Mouse (Mus musculus): Measurements from ENCODE around the gene Olfr237-ps1. TPM values are rescaled to one million over a fixed set of nuclear protein-coding genes. Genes with fewer than 3 reads are reported as not detected.
"Not testable (repeated sequence)": the region's sequence is repeated elsewhere in the genome, so short reads cannot be mapped to it uniquely, and the experiment has no call there.

Gene Olfr237-ps1
- not detected in 2 replicates for polyA plus RNA-seq (2016; fragmentation: Nextera tagmentation; extraction: Ambion mirVana)

DNA sequence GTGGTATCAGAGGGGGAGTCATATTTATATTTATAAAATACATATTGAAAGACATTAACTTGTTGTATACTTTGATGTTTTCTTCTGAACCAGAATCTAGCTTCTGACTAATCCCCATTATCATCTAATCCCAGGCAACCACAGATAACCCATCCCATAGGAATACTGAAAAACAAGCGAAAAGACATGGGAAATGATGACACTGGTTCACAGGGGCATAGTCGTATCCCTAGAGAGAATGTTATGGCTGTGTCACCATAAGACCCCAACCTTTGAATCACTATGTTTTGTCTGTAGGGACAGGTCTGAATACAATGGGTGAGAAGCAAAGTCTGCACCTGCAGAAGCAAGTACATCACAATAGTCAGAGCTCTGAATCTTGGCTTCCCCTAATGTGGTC lies at the start of gene Olfr237-ps1:
Gene Olfr237-ps1 (plus strand): TSS at position 301 of the 400 bp plus-strand sequence.
- ATAC-seq; H3K9ac ChIP-seq; H3K4me3 ChIP-seq; H3K27ac ChIP-seq; H3K27me3 ChIP-seq (replicated peaks); H3K9me3 ChIP-seq (replicated peaks); H3K36me3 ChIP-seq; H3K4me1 ChIP-seq; H3K4me2 ChIP-seq: not testable (repeated sequence)
- whole genome bisulfite sequencing (ENCODE audit: insufficient replicate concordance), result 55% methylated on average over 2 of the region's 2 CpGs

GRCm38 (mm10) chr6:43106069-43106468 lies 40.3 kb upstream of the Olfr237-ps1 start, which contains the start of gene Olfr441:
TSS of gene Olfr441 (plus strand) at chr6:43106369.
- H3K36me3 ChIP-seq; ATAC-seq; H3K9ac ChIP-seq; H3K4me1 ChIP-seq; H3K4me3 ChIP-seq; H3K27ac ChIP-seq; H3K9me3 ChIP-seq (replicated peaks); H3K27me3 ChIP-seq (replicated peaks); H3K4me2 ChIP-seq: not testable (repeated sequence)
- WGBS (ENCODE audit: insufficient replicate concordance), result 59% methylated on average over 1 of the region's 1 CpGs

- Histone ChIP-seq H3K27me3 (replicated peaks) (no peaks in the 10 kb centered on the region), H3K9me3 (replicated peaks) (no peaks in the 10 kb centered on the region), H3K27ac (no peak overlapping the region), H3K4me2 (no peak overlapping the region), H3K4me3 (no peak overlapping the region), H3K36me3 (no peaks in the 10 kb centered on the region), H3K9ac (no peak overlapping the region), H3K4me1 (no peaks in the 10 kb centered on the region)
- no peak for ATAC-seq
- WGBS (ENCODE audit: insufficient replicate concordance), result 47% methylated on average over 1 of the region's 1 CpGs
These were observed 13.1 kb downstream of the Olfr237-ps1 start for GRCm38 (mm10) chr6:43159502-43159901.

DNA sequence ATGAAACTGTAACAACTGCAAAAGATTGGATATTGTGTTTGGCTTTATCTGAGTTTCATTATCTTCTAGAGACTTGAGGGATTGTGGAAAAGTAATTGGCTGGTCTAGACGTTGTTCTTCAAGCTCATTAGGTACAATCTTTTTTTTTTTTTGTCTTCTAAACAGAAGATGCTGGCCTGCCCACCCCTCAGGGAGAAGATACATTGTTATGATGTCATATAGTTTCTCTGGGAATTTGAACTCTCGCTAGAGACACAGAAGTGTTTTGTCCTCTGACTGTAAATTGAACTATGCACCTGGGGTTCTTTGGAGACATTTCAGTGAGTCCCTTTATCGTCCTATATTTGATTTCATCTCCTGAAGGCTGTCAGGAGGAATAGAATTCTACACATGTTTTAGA lies 16.6 kb downstream of the Olfr237-ps1 start, which contains the start of gene Olfr437:
Gene Olfr437 (plus strand): TSS at position 301 of the 400 bp plus-strand sequence.
- ATAC-seq, result no peak
- Histone ChIP-seq H3K4me3 (no peak within 1 kb of the TSS), H3K36me3 (no peaks in the 10 kb centered on the region), H3K4me2 (no peak within 1 kb of the TSS), H3K9me3 (replicated peaks) (no peaks in the 10 kb centered on the region), H3K27me3 (replicated peaks) (no peaks in the 10 kb centered on the region), H3K27ac (no peak within 1 kb of the TSS), H3K4me1 (no peaks in the 10 kb centered on the region), H3K9ac (no peak within 1 kb of the TSS)
- WGBS (ENCODE audit: insufficient replicate concordance), result 48% methylated on average over 3 of the region's 3 CpGs

GRCm38 (mm10) chr6:43167246-43167645 lies 20.9 kb downstream of the Olfr237-ps1 start:
- WGBS (ENCODE audit: insufficient replicate concordance), result 86% methylated on average over 4 of the region's 4 CpGs
- H3K4me3 ChIP-seq, result no peak overlapping the region
- no peak overlapping the region for H3K27ac ChIP-seq
- no peak overlapping the region for H3K9ac ChIP-seq
- H3K4me1 ChIP-seq, result no peaks in the 10 kb centered on the region
- no peak overlapping the region for H3K4me2 ChIP-seq
- H3K9me3 ChIP-seq (replicated peaks), result no peaks in the 10 kb centered on the region
- H3K36me3 ChIP-seq, result no peaks in the 10 kb centered on the region
- no peaks in the 10 kb centered on the region for H3K27me3 ChIP-seq (replicated peaks)
- ATAC-seq, result no peak

GRCm38 (mm10) chr6:43171840-43172239 lies 25.5 kb downstream of the Olfr237-ps1 start, which contains the start of gene Olfr13:
TSS of gene Olfr13 (plus strand) at chr6:43172140.
- Histone ChIP-seq H3K27ac (no peak within 1 kb of the TSS), H3K36me3 (no peaks in the 10 kb centered on the region), H3K27me3 (replicated peaks) (no peaks in the 10 kb centered on the region), H3K4me2 (no peak within 1 kb of the TSS), H3K4me3 (no peak within 1 kb of the TSS), H3K9me3 (replicated peaks) (no peaks in the 10 kb centered on the region), H3K9ac (no peak within 1 kb of the TSS), H3K4me1 (no peaks in the 10 kb centered on the region)
- ATAC-seq, result no peak
- 53% methylated on average over 4 of the region's 4 CpGs for WGBS (ENCODE audit: insufficient replicate concordance)

- H3K4me2 ChIP-seq, result no peak overlapping the region
- H3K9me3 ChIP-seq (replicated peaks), result no peaks in the 10 kb centered on the region
- no peak overlapping the region for H3K9ac ChIP-seq
- no peaks in the 10 kb centered on the region for H3K27me3 ChIP-seq (replicated peaks)
- ATAC-seq, result no peak
- no peak overlapping the region for H3K4me3 ChIP-seq
- WGBS (ENCODE audit: insufficient replicate concordance), result 32% methylated on average over 1 of the region's 1 CpGs
- H3K36me3 ChIP-seq, result no peaks in the 10 kb centered on the region
- H3K27ac ChIP-seq, result no peak overlapping the region
- H3K4me1 ChIP-seq, result no peaks in the 10 kb centered on the region
These were observed 31.8 kb downstream of the Olfr237-ps1 start for GRCm38 (mm10) chr6:43178129-43178528.

DNA sequence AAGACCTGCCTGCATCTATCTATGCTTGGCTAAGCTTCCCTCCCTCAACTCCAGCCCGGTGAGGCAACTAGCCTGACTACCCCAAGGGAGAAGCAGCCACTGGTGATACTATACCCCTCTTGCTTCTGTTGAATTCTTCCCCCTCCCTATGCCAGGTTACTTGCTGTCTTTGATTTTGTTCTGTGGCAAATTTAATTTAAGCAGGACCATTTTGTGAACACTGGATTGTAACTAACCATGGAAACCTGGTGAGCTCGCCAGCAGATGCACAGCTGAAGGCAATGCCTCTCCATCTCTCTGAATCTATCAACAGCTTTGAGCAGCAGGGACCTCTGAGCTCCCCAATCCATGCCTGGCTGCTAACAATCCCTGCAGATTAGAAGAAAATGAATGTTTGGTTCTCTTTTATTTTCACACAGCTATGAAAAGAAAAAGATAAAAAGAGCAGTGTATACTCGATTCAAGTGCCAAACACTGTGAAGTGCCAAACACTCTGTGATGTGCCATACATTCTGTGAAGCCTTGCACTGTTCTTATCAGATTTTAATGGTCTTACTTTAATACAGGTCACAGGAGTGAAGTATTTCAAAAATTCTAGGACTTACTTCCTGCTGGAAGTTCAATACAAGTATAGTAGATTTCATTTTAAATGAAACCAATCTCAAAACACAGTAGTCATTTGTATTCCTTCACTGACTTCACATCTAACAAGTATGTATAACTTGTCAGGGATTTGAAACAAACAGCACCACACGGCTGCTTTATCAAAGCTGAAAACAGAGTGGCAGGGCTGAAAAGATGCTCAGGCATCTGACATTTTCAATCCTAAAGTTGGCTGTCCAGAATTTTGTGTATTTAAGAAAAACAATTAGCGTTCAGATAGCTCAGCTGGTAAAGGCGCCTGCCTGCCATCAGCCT lies 32.5 kb downstream of the Olfr237-ps1 start:
- Histone ChIP-seq H3K36me3 (no peaks in the 10 kb centered on the region), H3K27ac (no peak overlapping the region), H3K27me3 (replicated peaks) (no peaks in the 10 kb centered on the region), H3K9ac (no peak overlapping the region), H3K4me2 (no peak overlapping the region), H3K4me1 (no peaks in the 10 kb centered on the region), H3K9me3 (replicated peaks) (no peaks in the 10 kb centered on the region), H3K4me3 (no peak overlapping the region)
- ATAC-seq, result no peak
- whole genome bisulfite sequencing (ENCODE audit: insufficient replicate concordance), result 50% methylated on average over 6 of the region's 6 CpGs

GRCm38 (mm10) chr6:43190986-43191385 lies 44.6 kb downstream of the Olfr237-ps1 start:
- Histone ChIP-seq H3K4me2 (no peak overlapping the region), H3K9ac (no peak overlapping the region), H3K4me1 (no peaks in the 10 kb centered on the region), H3K9me3 (replicated peaks) (no peaks in the 10 kb centered on the region), H3K27ac (no peak overlapping the region), H3K27me3 (replicated peaks) (no peaks in the 10 kb centered on the region), H3K36me3 (no peaks in the 10 kb centered on the region), H3K4me3 (no peak overlapping the region)
- no peak for ATAC-seq
- WGBS (ENCODE audit: insufficient replicate concordance), result 64% methylated on average over 3 of the region's 3 CpGs

DNA sequence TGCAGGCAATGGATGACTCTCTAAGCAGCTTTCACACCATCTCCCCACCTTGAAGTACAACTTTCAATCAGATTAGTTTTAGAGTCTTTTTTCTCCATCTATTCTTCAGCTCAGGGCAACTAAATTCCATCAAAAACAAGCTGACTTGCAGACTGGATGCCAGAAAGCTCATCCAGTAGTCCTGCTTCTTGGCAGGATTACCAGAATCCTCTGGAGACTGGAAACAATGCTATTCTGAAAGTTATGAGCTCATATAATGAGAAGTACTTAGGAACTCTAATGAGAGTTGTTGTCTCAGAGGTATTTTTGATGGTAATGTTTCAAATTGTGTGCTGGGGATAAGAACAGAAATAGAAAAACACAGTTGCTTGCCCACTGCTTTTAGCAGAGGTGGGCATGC lies 50.4 kb downstream of the Olfr237-ps1 start, which contains the start of gene Olfr435:
Gene Olfr435 (plus strand): TSS at position 366 of the 400 bp plus-strand sequence.
- H3K36me3 ChIP-seq, result no peaks in the 10 kb centered on the region
- H3K9me3 ChIP-seq (replicated peaks), result no peaks in the 10 kb centered on the region
- H3K27me3 ChIP-seq (replicated peaks), result no peaks in the 10 kb centered on the region
- H3K4me2 ChIP-seq, result no peak within 1 kb of the TSS
- no peak for ATAC-seq
- H3K4me3 ChIP-seq, result no peak within 1 kb of the TSS
- H3K4me1 ChIP-seq, result no peaks in the 10 kb centered on the region
- no peak within 1 kb of the TSS for H3K27ac ChIP-seq
- no peak within 1 kb of the TSS for H3K9ac ChIP-seq

GRCm38 (mm10) chr6:43198094-43198493 lies 51.7 kb downstream of the Olfr237-ps1 start:
- H3K4me1 ChIP-seq, result no peaks in the 10 kb centered on the region
- H3K4me2 ChIP-seq, result no peak overlapping the region
- H3K9ac ChIP-seq, result no peak overlapping the region
- H3K27ac ChIP-seq, result no peak overlapping the region
- no peaks in the 10 kb centered on the region for H3K27me3 ChIP-seq (replicated peaks)
- ATAC-seq, result no peak
- H3K4me3 ChIP-seq, result no peak overlapping the region
- H3K9me3 ChIP-seq (replicated peaks), result no peaks in the 10 kb centered on the region
- WGBS (ENCODE audit: insufficient replicate concordance), result 52% methylated on average over 3 of the region's 3 CpGs
- no peaks in the 10 kb centered on the region for H3K36me3 ChIP-seq

- H3K27me3 ChIP-seq (replicated peaks), result no peaks in the 10 kb centered on the region
- no peak overlapping the region for H3K9ac ChIP-seq
- no peak for ATAC-seq
These were observed 56.4 kb downstream of the Olfr237-ps1 start for GRCm38 (mm10) chr6:43202786-43203185.

More at GRCm38 (mm10) chr6:43202786-43203185, 56.4 kb downstream of the Olfr237-ps1 start:
- Histone ChIP-seq H3K27ac (no peak overlapping the region), H3K9me3 (replicated peaks) (no peaks in the 10 kb centered on the region), H3K36me3 (no peaks in the 10 kb centered on the region), H3K4me2 (no peak overlapping the region), H3K4me1 (no peaks in the 10 kb centered on the region), H3K4me3 (no peak overlapping the region)

Measured in liver, embryonic 12.5 days (tissue).